Mouse (Mus musculus): ENCODE measurements around the gene Atp11a.

DNA sequence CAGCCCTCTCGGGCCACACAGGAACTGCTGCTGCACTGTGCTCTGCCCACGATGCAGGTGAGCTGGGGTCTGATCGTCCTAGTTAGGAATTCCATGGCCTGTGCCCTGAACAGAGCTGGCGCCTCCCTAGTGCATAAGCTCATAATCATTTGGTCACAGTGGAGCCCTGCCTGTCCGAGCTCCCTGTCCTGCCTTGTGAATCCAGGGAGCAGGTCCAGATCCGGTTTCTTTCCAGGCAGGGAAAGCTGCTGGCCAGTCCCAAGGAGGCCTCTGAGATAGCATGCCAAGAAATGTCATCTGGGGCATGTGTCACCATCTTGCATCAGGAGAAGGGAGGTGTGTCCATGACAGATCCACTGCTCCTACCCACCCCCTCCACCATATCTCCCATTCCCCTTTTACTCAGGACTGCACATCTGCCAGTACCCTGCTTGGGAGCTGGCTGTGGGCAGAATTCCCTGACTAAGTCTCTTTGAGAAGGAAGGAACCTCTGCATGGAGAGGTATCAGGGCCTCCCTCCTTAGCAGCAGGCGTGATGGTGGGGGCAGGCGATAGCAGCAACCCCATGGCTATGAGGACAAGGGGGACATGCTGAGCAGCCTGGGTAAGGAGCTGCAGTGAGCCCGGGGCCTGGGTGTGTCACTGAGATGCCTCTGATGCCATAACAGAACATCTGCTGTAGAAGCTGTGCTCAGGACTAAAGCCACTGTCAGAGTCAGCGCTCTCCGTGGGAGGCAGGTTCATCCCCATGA, 138.1 kb downstream of the Atp11a start:
- no peak for TF ChIP-seq CTCF (IDR thresholded peaks at IDR 0.05; ENCODE audit: extremely low read depth, insufficient read depth, insufficient read length, insufficient replicate concordance)
- TF ChIP-seq POLR2A (IDR thresholded peaks at IDR 0.05; ENCODE audit: low read depth, low read length) = no peak

All from spleen, adult 2 months (tissue).